Comparison of ENCODE assay signal across 17 mouse cellular contexts in genomic region chr1:85915890-85916289, GRCm38 (mm10). TPM values are rescaled to one million over a fixed set of nuclear protein-coding genes. Genes with fewer than 3 reads are reported as not detected.
"Had no signal": no experiment of that assay in that cellular context is flagged by ENCODE, and none has a peak within 500 bp of the region (broad histone marks: within the 10 kb centered on the region; RNA-seq: fewer than 3 reads in every experiment).

No protein-coding gene starts in this region.

- H3K4me3 ChIP-seq: kidney, embryonic 15.5 days; limb, embryonic 13.5 days; neural tube, embryonic 12.5 days had no signal

- H3K9ac ChIP-seq: kidney, embryonic 15.5 days; limb, embryonic 13.5 days; liver, embryonic 14.5 days; neural tube, embryonic 12.5 days had no signal

- H3K4me2 ChIP-seq: kidney, embryonic 15.5 days; limb, embryonic 13.5 days; neural tube, embryonic 12.5 days had no signal

- H3K36me3 ChIP-seq: neural tube, embryonic 12.5 days had no signal

- H3K27ac ChIP-seq: kidney, embryonic 15.5 days; limb, embryonic 13.5 days; liver, embryonic 14.5 days; neural tube, embryonic 12.5 days had no signal

- DNase-seq: kidney, adult 2 months; kidney, postnatal 25 days; layer of hippocampus, postnatal 36 days; left cerebral cortex, postnatal 4 days; lung, adult 18-20 months; lung, postnatal 14 days; thymus, adult 18-20 months; thymus, postnatal 25 days had no signal

- H3K27me3 ChIP-seq: kidney, embryonic 15.5 days; limb, embryonic 13.5 days had no signal

- H3K9me3 ChIP-seq: kidney, embryonic 15.5 days had no signal

- ATAC-seq: intestine, embryonic 16.5 days had no signal

- H3K4me1 ChIP-seq: limb, embryonic 13.5 days had no signal

RNA-seq across cellular contexts. Expression of gene 4933407L21Rik, which starts 12.4 kb away (rescaled TPM):
- total RNA-seq: liver, adult 2 months; megakaryocyte-erythroid progenitor cell, adult 5-6 weeks; monocyte, adult 5-6 weeks had no signal
- polyA plus RNA-seq: liver, adult 2 months had no signal

RNA-seq across cellular contexts. Expression of gene Gpr55, which starts 44.9 kb away (rescaled TPM):
- total RNA-seq: layer of hippocampus, postnatal 36 days; megakaryocyte-erythroid progenitor cell, adult 5-6 weeks had no signal
- polyA plus RNA-seq: kidney, adult 2 months; stomach, embryonic 14.5 days had no signal
